Mouse (Mus musculus) gastrocnemius, adult 2 months (tissue): ENCODE data around the gene Syt15. TPM values are rescaled to one million over a fixed set of nuclear protein-coding genes. Genes with fewer than 3 reads are reported as not detected.
A peak's percentile ranks its signal among the peaks of the same experiment; 100 is the strongest.
"Not testable (repeated sequence)": the region's sequence is repeated elsewhere in the genome, so short reads cannot be mapped to it uniquely, and the experiment has no call there.

Experiments
- DNase-seq: peaks from one replicate; pipeline ENCODE4 v3.0.0; 2022
- H3K27ac ChIP-seq: fragments of 200-600 bp; 2 replicates; pipeline ENCODE4 v1.8.1; 2022; ENCODE audit warnings: mild to moderate bottlenecking
- H3K4me3 ChIP-seq: fragments of 200-600 bp; 2 replicates; pipeline ENCODE4 v1.8.1; 2022; ENCODE audit warnings: mild to moderate bottlenecking, moderate library complexity
- CTCF ChIP-seq: fragments of 200-600 bp; IDR thresholded peaks from 2 replicates; pipeline ENCODE4 v1.8.1; 2022; ENCODE audit warnings: antibody characterized with exemption, mild to moderate bottlenecking, moderate library complexity
- intact Hi-C: fragments of 180-260 bp; cut with DNase I; formaldehyde crosslinking; loops from one replicate; pipeline ENCODE4 v1.15.1; 2025
- total RNA-seq, 2 experiments: library from RNA; stranded (reverse); gene quantifications; 2 replicates each; pipeline ENCODE4 v1.2.3; 2021

Gene Syt15
- total RNA-seq, 2 experiments from 2014 or later: 0.47 to 0.71 TPM

DNA sequence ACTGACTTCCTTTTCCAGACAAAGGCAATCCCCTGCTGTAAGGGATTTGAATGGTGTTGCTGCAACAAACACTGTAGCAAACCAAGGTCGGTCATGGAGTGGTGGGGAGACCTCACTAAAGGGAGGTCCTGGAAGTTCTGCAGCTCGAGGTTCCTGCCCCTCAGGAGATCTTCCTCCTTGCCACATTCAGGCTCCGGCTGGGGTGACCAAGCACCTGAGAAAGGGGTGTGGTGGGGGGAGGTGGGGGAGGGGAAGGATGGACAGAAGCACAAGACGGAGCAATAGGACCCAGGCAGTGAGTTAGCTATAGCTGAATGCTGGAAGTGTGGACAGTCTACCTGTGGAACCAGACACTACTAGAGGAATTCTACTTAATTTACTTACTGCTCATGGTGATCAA lies 14.5 kb downstream of the Syt15 start:
- no peak overlapping the region for H3K27ac ChIP-seq
- H3K4me3 ChIP-seq: no peak overlapping the region
- DNase-seq: no peak
- no peak for TF ChIP-seq CTCF
- intact Hi-C loops: loop anchor here (2.0 kb wide), 1 partner anchor 153 kb away; no protein-coding TSS in a partner anchor

GRCm38 (mm10) chr14:34234630-34235380 lies 15.4 kb downstream of the Syt15 start:
- intact Hi-C loops: loop anchor here (2.0 kb wide), 1 partner anchor 154 kb away; no protein-coding TSS in a partner anchor
- Histone ChIP-seq H3K27ac (peak overlapping the region; percentile 46; the same call in 1 of the 2 replicates), H3K4me3 (peak overlapping the region; percentile 53)
- peak; percentile 81 for TF ChIP-seq CTCF
- DNase-seq: peak; percentile 81

- no peak for TF ChIP-seq CTCF
- DNase-seq: no peak
- no peak overlapping the region for H3K4me3 ChIP-seq
- intact Hi-C loops: no loop called here
- H3K27ac ChIP-seq: no peak overlapping the region
Measured at GRCm38 (mm10) chr14:34240263-34240662, 20.9 kb downstream of the Syt15 start.

DNA sequence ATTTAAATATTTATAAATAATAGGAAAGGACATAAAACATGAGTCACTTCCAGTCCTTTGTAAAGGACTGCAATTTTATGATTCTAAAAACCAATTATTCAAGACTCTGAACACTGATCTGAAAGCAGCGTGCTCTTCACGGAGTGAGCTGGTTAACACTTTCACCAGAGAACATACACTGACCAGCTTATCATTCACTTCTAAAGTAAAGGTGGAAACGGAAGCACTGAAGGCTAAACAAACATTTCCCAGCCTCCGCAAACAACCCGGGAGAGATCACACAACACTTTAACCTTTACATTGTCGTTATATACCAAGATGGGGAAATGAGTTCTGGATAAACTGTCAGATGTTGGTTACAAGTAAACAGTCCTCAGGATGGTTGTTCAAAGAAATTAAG lies 21.3 kb downstream of the Syt15 start:
- H3K27ac ChIP-seq: no peak overlapping the region
- no peak for TF ChIP-seq CTCF
- no peak for DNase-seq
- intact Hi-C loops: no loop called here
- no peak overlapping the region for H3K4me3 ChIP-seq

DNA sequence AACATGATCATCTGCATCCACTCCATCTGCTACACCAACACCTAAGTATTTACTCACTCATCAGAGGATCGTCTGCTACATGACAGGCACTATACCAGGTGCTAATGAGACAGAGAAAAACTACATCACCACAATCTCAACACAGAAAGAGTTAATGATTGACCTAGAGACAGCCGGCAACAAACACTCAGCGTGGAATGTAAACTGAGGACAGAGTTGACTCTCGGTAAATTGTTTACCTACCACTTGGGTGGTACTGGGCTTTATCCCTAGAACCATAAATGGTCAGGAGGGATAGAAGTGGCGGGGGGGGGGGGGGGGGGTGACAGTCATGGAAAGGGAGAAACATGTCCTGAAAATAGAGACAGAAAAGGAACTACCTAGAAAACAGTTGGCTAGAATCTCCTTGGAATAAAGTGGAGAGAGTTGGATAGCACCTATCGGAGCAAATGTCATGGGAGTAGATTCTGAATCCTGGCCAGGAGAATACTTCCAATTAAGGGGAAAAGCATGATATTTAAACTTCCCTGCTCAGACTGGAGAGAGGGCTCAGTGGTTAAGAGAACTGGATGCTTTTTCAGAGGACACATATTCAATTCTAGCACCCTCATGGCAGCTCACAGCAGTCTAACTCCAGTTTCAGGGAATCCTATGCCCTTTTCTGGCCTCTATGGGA lies 33.2 kb downstream of the Syt15 start:
- intact Hi-C loops: no loop called here

GRCm38 (mm10) chr14:34253261-34253660 lies 33.9 kb downstream of the Syt15 start:
- Histone ChIP-seq H3K4me3 (no peak overlapping the region), H3K27ac (0 out of 2 replicates have a peak overlapping the region, but pooled peaks have one; percentile 13)
- no peak for DNase-seq
- TF ChIP-seq CTCF: no peak
- intact Hi-C loops: no loop called here

More for the DNA sequence above, 33.2 kb downstream of the Syt15 start:
- DNase-seq: no peak
- TF ChIP-seq CTCF: no peak
- Histone ChIP-seq H3K27ac (no peak overlapping the region), H3K4me3 (no peak overlapping the region)

- intact Hi-C loops, H3K4me3 ChIP-seq, DNase-seq, H3K27ac ChIP-seq: not testable (repeated sequence)
Measured at GRCm38 (mm10) chr14:34258525-34258924, 39.1 kb downstream of the Syt15 start.

DNA sequence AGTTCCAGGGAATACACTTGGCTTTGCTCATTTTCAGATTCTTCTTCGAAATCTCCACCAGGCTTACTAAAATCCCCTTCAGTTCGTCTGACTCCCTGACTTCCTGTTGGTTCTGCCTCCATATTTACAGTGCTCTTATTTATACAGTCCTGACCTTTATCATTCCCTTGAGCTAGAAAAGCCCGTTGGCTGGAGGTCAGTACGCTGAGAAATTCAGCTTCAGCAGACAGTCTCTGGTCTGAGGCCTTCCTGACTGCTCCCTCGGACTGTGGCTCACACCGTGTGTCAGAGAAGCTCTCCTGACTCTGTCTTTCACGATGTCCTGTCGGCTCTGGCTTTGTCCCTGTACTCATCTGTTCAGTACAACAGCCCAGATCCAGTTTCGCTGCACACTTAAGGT lies 48.7 kb downstream of the Syt15 start:
- intact Hi-C loops: no loop called here
- no peak for TF ChIP-seq CTCF
- Histone ChIP-seq H3K27ac (no peak overlapping the region; the same call in 1 of the 2 replicates), H3K4me3 (no peak overlapping the region)
- no peak for DNase-seq

GRCm38 (mm10) chr14:34273280-34273679 lies 53.9 kb downstream of the Syt15 start:
- intact Hi-C loops: no loop called here
- Histone ChIP-seq H3K4me3 (no peak overlapping the region), H3K27ac (no peak overlapping the region)
- DNase-seq: no peak
- peak; percentile 73 for TF ChIP-seq CTCF

GRCm38 (mm10) chr14:34274141-34274540 lies 54.7 kb downstream of the Syt15 start:
- no peak overlapping the region for H3K27ac ChIP-seq
- H3K4me3 ChIP-seq: no peak overlapping the region
- intact Hi-C loops: loop anchor here (1.0 kb wide), 1 partner anchor 89 kb away; no protein-coding TSS in a partner anchor
- no peak for TF ChIP-seq CTCF
- DNase-seq: no peak

GRCm38 (mm10) chr14:34275225-34275624 lies 55.8 kb downstream of the Syt15 start:
- DNase-seq: no peak
- TF ChIP-seq CTCF: no peak
- intact Hi-C loops: loop anchor here (5.0 kb wide), 1 partner anchor 37 kb away; the partner anchor contains the start of genes Glud1 and Shld2
- Histone ChIP-seq H3K27ac (no peak overlapping the region), H3K4me3 (no peak overlapping the region)

DNA sequence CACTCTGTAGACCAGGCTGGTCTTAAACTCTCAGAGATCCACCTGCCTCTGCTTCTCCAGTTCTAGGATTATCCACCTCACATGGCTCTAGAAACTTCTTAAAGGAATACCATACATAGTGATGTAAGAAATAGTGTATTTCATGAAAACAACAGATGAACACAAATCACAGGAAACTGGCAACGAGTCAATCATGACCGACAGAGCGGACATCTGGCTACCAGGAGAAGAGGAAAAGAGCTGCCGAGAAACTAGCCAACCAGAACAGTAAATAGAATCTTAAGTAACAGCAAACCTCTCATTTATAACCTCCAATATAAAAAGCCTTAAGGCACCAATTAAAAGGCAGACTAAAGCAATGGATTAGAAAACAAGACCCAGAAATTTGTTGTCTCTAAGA lies 60.3 kb downstream of the Syt15 start:
- H3K27ac ChIP-seq: no peak overlapping the region
- intact Hi-C loops: loop anchor here (5.0 kb wide), 1 partner anchor 33 kb away; the partner anchor contains the start of genes Glud1 and Shld2
- no peak overlapping the region for H3K4me3 ChIP-seq
- DNase-seq: no peak
- TF ChIP-seq CTCF: no peak

Other genes starting within 250 kb of the Syt15 start
- not detected for gene Zfp488, start 240.8 kb upstream of the Syt15 start, total RNA-seq
- gene Gm30083, start 204.4 kb upstream of the Syt15 start, total RNA-seq: not detected
- not detected for gene Gm5460, start 202.8 kb upstream of the Syt15 start, total RNA-seq
- not detected for gene Antxrl, start 166.9 kb upstream of the Syt15 start, total RNA-seq
- 1 to 10 TPM; 1.1 TPM for gene Anxa8, start 133.6 kb upstream of the Syt15 start, total RNA-seq
- gene A630023A22Rik, start 116.8 kb upstream of the Syt15 start, total RNA-seq: not detected
- gene Npy4r, start 67.1 kb upstream of the Syt15 start, total RNA-seq: under 1 TPM in 1 of 2 experiments, not detected in 1; 0.06 TPM
- under 1 TPM; 0.03 to 0.23 TPM for gene Gprin2, start 17.9 kb upstream of the Syt15 start, total RNA-seq
- 10 to 100 TPM; 10.7 to 11.8 TPM for gene Shld2, start 90.9 kb downstream of the Syt15 start, total RNA-seq
- gene Glud1, start 91.1 kb downstream of the Syt15 start, total RNA-seq: 100 to 1,000 TPM; 112 to 139 TPM
- gene Fam25c, start 135.8 kb downstream of the Syt15 start, total RNA-seq: not detected
- gene Sncg, start 155.2 kb downstream of the Syt15 start, total RNA-seq: 1 to 10 TPM; 4.0 to 4.8 TPM
- 10 to 100 TPM; 10.3 to 12.4 TPM for gene Mmrn2, start 155.9 kb downstream of the Syt15 start, total RNA-seq